Mouse (Mus musculus) forebrain, embryonic 11.5 days (tissue): Measurements from ENCODE around the gene Ptpn3. TPM values are rescaled to one million over a fixed set of nuclear protein-coding genes. Genes with fewer than 3 reads are reported as not detected.

ENCODE experiments used
- ATAC-seq: fragments of 200-750 bp; cut with Nextera tagmentation; replicated peaks from 2 replicates; pipeline ENCODE4 v1.8.0; 2017; ENCODE audit warnings: moderate TSS enrichment; ENCODE audit not compliant: low FRiP score
- DNase-seq: peaks from one replicate; pipeline ENCODE4 v3.0.0-alpha.2; 2017; ENCODE audit warnings: low spot score
- H3K27ac ChIP-seq: fragments of 300-500 bp; sonication (generic); 2 replicates; pipeline ENCODE4 v1.5.1; 2014; ENCODE audit warnings: low read depth, low read length
- H3K27me3 ChIP-seq: fragments of 300-500 bp; sonication (generic); 2 replicates; pipeline ENCODE4 v1.6.1; 2014; ENCODE audit warnings: mild to moderate bottlenecking, low read length, mixed read lengths; ENCODE audit not compliant: control insufficient read depth, insufficient read depth
- H3K36me3 ChIP-seq: fragments of 300-500 bp; sonication (generic); 2 replicates; pipeline ENCODE4 v1.6.1; 2014; ENCODE audit warnings: mild to moderate bottlenecking, low read length, moderate library complexity, mixed read lengths; ENCODE audit not compliant: control insufficient read depth, insufficient read depth
- H3K4me1 ChIP-seq: fragments of 300-500 bp; sonication (generic); replicated peaks from 2 replicates; pipeline ENCODE4 v1.6.1; 2014; ENCODE audit warnings: low read length, mixed read lengths; ENCODE audit not compliant: control insufficient read depth, insufficient read depth
- H3K4me2 ChIP-seq: fragments of 300-500 bp; sonication (generic); 2 replicates; pipeline ENCODE4 v1.6.1; 2014; ENCODE audit warnings: low read depth, mild to moderate bottlenecking, low read length, moderate library complexity, mixed read lengths; ENCODE audit not compliant: severe bottlenecking
- H3K4me3 ChIP-seq: fragments of 300-500 bp; sonication (generic); 2 replicates; pipeline ENCODE4 v1.5.1; 2014; ENCODE audit warnings: low read depth, low read length
- H3K9ac ChIP-seq: fragments of 300-500 bp; sonication (generic); 2 replicates; pipeline ENCODE4 v1.6.1; 2014; ENCODE audit warnings: low read length
- H3K9me3 ChIP-seq: fragments of 300-500 bp; sonication (generic); 2 replicates; pipeline ENCODE4 v1.6.1; 2016; ENCODE audit warnings: low read length, mixed read lengths; ENCODE audit not compliant: control insufficient read depth
- WGBS: fragments of 180-500 bp; shearing (Covaris S2); extraction: QIAGEN DNeasy Blood & Tissue Kit; methylation state at CpG from one replicate; pipeline ENCODE4 v1.1.7; 2014; 5-methylcytosine and 5-hydroxymethylcytosine counted together
- polyA plus RNA-seq: library from polyadenylated mRNA; unstranded; fragments of >200 nt; fragmentation: Nextera tagmentation; extraction: Ambion mirVana; gene quantifications from 2 replicates; pipeline ENCODE4 v1.2.1, GENCODE M21; 2014

The Ptpn3 gene
- polyA plus RNA-seq, result 0.81 TPM in 2 replicates

DNA sequence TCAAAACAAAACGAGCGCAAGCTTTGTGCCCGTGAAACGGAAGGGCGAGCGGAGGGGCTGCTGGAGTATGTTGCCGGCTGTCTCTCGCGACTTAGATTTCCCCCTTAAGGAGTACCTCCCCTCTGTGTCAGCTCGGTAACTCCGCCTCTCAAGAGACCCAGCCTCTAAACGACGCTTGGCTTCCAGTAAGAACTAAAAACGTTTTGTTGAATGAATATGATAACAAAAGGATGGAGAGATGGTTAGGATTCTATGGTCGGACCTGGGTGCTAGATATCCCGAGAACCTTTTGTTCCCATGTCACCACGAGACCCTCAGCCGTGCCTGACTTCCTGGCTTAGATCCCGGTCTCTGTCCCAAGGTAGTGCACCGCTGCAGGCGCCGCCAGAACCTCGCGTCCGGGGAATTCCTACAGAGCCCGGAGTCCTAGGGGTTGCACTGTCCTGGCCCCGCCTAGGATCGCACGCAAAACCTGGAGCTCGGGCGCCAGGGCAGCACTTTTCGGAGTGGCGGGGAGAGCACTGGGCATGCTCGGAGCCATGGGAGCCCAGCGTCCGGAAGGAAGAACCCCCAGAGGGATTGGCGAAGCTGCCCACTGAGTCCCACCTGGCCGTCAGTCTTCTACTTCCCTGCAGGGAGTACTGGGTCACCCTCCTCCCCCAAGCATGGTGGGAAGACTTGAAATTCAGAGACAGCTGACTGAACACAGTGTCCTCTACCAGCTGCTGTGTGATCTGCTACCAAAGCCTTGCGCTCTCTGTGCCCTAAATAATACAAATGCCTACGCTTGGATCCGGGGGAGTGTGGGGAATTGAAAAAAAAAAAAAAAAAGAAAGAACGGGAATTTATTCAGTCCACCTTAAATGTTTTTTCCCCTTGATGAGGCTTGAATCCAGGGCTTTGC, at the start of gene Ptpn3:
Ptpn3 (minus strand) TSS at position 428 of the 904 bp plus-strand sequence.
- H3K9ac ChIP-seq, result peak within 1 kb of the TSS; percentile 48
- H3K27me3 ChIP-seq, result peaks cover 31% of the 10 kb centered on the region

DNA sequence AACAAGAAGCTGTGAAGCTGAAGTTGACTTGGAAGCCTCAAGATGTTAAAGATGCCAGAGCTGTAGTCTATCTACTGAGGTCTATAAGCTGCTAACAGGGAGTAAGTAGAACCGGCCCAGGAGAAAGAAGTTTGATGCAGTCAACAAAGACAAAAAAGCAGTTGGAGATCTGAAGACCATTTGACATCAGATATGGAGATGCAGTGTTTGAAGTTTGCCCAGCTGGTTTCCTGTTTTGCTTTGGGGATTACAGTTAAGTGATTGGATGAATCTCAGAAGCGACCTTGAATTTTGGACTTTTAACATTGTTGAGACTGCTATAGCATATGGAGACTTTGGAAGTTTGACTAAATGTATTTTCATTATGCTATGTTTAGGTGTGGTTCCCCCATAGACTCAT, 48.9 kb upstream of the Ptpn3 start:
- no peak overlapping the region for H3K4me2 ChIP-seq
- no peak overlapping the region for H3K4me3 ChIP-seq
- ATAC-seq, result no peak
- H3K36me3 ChIP-seq, result no peaks in the 10 kb centered on the region
- no peak overlapping the region for H3K27ac ChIP-seq
- no peak for DNase-seq
- 90% methylated on average over 2 of the region's 2 CpGs for WGBS
- H3K27me3 ChIP-seq, result no peaks in the 10 kb centered on the region
- H3K9me3 ChIP-seq, result no peaks in the 10 kb centered on the region
- H3K4me1 ChIP-seq, result no peaks in the 10 kb centered on the region
- H3K9ac ChIP-seq, result no peak overlapping the region

More for the DNA sequence above, at the start of gene Ptpn3:
- H3K4me1 ChIP-seq, result peaks cover 13% of the 10 kb centered on the region; the same call in 1 of the 2 replicates
- H3K27ac ChIP-seq, result no peak within 1 kb of the TSS; the same call in 1 of the 2 replicates
- H3K4me3 ChIP-seq, result peak within 1 kb of the TSS; percentile 70
- no peaks in the 10 kb centered on the region for H3K9me3 ChIP-seq
- no peaks in the 10 kb centered on the region for H3K36me3 ChIP-seq
- peak; percentile 87 for ATAC-seq
- H3K4me2 ChIP-seq, result peak within 1 kb of the TSS; percentile 97
- peak; percentile 89 for DNase-seq
- under 1% methylated on average over 42 of the region's 42 CpGs for WGBS

DNA sequence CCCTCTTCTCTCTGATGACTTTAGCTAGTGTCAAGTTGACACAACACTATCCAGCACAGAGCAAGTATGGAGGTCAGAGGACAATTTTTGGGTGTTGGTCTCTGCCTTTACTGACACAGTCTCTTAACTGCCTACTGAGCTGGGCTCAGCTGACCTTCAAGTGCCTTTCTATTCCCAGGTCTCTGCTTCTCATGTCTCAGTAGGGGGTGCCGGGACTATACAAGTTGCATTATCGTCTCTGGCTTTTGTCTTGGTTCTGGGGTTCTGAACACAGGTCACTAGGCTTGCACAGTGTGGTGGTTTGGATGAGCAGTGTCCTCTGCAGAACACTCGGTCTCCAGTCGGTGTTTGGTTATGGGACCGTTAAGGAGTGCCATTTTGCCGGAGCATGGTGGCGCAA, 42.4 kb upstream of the Ptpn3 start:
- Histone ChIP-seq H3K9me3 (no peaks in the 10 kb centered on the region), H3K4me3 (no peak overlapping the region), H3K36me3 (no peaks in the 10 kb centered on the region), H3K27me3 (no peaks in the 10 kb centered on the region), H3K9ac (no peak overlapping the region), H3K4me1 (no peaks in the 10 kb centered on the region), H3K27ac (no peak overlapping the region), H3K4me2 (no peak overlapping the region)
- no peak for DNase-seq
- ATAC-seq, result no peak
- WGBS, result 92% methylated on average over 7 of the region's 7 CpGs

DNA sequence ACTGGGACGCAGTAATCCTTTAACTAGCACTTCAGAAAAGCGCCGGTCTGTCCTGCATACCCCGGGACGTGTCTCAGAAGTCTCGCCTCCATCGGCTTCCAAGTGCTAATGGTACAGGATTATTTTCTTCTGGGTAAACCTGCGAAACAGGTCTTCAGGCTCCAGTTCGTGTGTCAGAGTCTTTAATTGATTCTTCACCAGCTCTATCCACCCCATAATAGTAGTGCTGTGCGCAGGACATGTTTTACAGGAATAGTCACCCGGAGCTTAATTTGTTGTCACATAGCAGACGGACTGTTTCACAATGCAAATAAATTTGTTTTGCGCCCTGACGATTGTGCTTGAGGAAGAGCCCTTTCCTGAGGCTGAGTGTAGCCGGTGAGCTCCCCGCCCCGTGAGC, 37.3 kb upstream of the Ptpn3 start:
- WGBS, result 86% methylated on average over 17 of the region's 17 CpGs
- no peak overlapping the region for H3K9ac ChIP-seq
- H3K36me3 ChIP-seq, result no peaks in the 10 kb centered on the region
- no peak overlapping the region for H3K4me3 ChIP-seq
- ATAC-seq, result no peak
- H3K9me3 ChIP-seq, result no peaks in the 10 kb centered on the region
- no peak overlapping the region for H3K4me2 ChIP-seq
- no peaks in the 10 kb centered on the region for H3K27me3 ChIP-seq
- no peak overlapping the region for H3K27ac ChIP-seq
- H3K4me1 ChIP-seq, result no peaks in the 10 kb centered on the region
- no peak for DNase-seq

DNA sequence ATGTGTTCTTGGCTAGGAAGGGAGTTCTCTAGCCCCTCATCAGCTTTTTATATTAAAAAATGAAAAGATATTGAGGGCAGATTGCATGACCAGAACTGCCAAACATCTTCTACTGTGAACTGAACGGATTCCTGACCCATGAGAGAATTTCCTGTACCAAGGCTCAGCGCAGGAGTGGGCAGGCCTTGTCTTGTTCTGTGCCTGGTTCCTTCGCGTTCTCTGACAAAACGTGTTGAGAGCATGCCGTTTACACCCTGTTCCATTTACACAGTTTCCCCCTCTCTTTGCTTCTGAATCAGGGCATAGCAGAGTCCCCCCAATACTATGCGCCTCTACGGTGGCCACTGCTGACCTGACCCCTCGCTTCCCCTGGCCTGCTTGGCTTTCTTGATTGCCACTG, 36.4 kb upstream of the Ptpn3 start:
- H3K4me2 ChIP-seq, result no peak overlapping the region
- H3K27me3 ChIP-seq, result no peaks in the 10 kb centered on the region
- H3K27ac ChIP-seq, result no peak overlapping the region
- no peak overlapping the region for H3K9ac ChIP-seq
- H3K4me3 ChIP-seq, result no peak overlapping the region
- ATAC-seq (no peak), DNase-seq (no peak)
- WGBS, result 87% methylated on average over 9 of the region's 9 CpGs
- no peaks in the 10 kb centered on the region for H3K36me3 ChIP-seq
- no peaks in the 10 kb centered on the region for H3K4me1 ChIP-seq
- H3K9me3 ChIP-seq, result no peaks in the 10 kb centered on the region

DNA sequence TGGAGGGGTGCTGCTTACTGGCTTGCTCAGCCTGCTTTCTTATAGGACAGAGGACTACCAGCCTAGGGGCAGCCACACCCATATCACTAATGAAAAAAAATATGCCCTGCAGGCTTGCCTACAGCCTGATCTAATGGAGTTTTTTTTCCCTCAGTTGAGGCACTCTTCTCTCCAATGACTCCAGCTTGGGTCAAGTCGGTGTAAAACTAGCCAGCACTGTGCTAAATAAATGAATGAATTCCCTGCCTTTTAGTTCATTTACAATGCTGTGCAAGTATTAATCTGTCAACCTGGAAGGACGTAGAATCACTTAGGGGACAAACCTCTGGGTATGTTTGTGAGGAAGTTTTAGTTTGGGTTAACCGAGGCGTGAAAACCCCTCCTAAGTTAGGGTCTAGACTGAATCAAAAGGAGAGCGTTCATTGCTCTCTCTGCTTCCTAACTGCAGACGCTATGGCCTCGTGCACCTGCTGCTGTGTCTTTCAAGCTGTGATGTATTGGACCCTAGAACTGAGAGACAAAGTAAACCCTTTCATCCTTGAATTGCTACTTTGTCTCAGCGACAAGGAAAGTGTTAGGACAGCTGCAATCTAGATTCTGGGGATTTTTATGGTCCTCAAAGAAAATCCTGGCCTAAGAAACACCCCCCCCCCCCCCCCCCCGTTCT, 33.5 kb upstream of the Ptpn3 start:
- no peak overlapping the region for H3K4me3 ChIP-seq
- no peak overlapping the region for H3K4me2 ChIP-seq
- DNase-seq (no peak), ATAC-seq (no peak)
- no peaks in the 10 kb centered on the region for H3K4me1 ChIP-seq
- H3K36me3 ChIP-seq, result no peaks in the 10 kb centered on the region
- no peaks in the 10 kb centered on the region for H3K27me3 ChIP-seq
- no peak overlapping the region for H3K9ac ChIP-seq
- WGBS, result 44% methylated on average over 9 of the region's 9 CpGs
- no peak overlapping the region for H3K27ac ChIP-seq
- H3K9me3 ChIP-seq, result no peaks in the 10 kb centered on the region

DNA sequence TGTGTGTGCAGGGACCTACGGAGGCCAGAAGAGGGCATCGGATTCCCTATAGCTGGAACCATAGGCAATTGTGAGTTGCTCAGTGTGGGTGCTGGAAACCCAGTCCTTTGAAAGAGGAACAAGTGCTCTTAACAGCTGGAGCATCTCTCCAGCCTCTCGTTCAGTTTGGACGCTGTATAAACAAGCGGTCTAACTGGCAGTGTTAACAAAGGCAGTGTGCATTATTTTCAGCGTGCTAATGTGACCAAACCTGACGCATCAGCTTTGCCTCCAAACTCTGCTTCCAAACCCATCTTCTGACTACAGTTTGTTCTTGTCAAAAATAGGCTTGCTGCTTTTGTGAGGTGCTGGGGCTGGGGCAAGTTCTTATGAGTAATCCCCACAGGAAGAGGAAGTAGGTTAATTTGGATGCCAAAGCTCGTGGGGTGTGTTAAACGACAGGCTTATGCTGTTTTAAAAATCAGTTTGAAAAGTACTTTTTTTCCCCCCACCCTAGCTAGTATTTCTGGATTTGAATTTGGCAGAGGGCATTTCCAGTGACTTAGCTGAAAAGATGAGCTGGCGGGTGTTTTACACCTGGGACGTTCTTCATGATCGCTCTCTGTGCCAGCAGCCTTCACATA, 32.4 kb upstream of the Ptpn3 start:
- Histone ChIP-seq H3K4me1 (no peaks in the 10 kb centered on the region), H3K27me3 (no peaks in the 10 kb centered on the region), H3K9me3 (no peaks in the 10 kb centered on the region), H3K9ac (no peak overlapping the region), H3K27ac (no peak overlapping the region), H3K4me2 (no peak overlapping the region), H3K4me3 (no peak overlapping the region), H3K36me3 (no peaks in the 10 kb centered on the region)
- WGBS, result 92% methylated on average over 12 of the region's 12 CpGs
- ATAC-seq, result no peak
- DNase-seq, result no peak

DNA sequence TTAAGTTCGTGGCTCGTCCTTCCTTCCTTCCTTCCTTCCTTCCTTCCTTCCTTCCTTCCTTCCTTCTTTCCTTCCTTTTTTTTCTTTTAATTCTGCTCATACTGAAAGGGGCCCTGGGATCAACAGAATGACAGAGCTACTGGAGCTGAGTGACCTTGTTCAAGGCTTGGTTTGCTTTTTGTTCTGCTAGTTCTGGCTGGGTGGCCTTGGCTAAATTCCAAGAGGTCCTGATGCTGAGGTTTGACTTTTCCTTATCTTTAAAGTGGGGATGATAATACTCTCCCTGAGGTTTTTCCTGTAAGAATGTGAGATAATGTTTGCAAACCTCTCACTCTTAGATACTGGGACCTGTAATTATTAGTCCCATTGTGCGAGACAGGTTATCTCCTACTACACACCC, 30.9 kb upstream of the Ptpn3 start:
- ATAC-seq, result no peak

More for the DNA sequence above, 30.9 kb upstream of the Ptpn3 start:
- no peak overlapping the region for H3K4me3 ChIP-seq
- DNase-seq, result no peak
- 92% methylated on average over 3 of the region's 3 CpGs for WGBS
- H3K9ac ChIP-seq, result no peak overlapping the region
- H3K36me3 ChIP-seq, result no peaks in the 10 kb centered on the region
- no peaks in the 10 kb centered on the region for H3K27me3 ChIP-seq
- H3K27ac ChIP-seq, result no peak overlapping the region
- H3K4me1 ChIP-seq, result no peaks in the 10 kb centered on the region
- no peak overlapping the region for H3K4me2 ChIP-seq
- H3K9me3 ChIP-seq, result no peaks in the 10 kb centered on the region
